Mouse (Mus musculus) midbrain, embryonic 13.5 days (tissue): ENCODE results near the gene Tet2. TPM values are rescaled to one million over a fixed set of nuclear protein-coding genes. Genes with fewer than 3 reads are reported as not detected.
"Not testable (repeated sequence)": the region's sequence is repeated elsewhere in the genome, so short reads cannot be mapped to it uniquely, and the experiment has no call there.

Source experiments
- ATAC-seq: fragments of 200-750 bp; cut with Nextera tagmentation; 2 replicates; pipeline ENCODE4 v1.8.0; 2017; ENCODE audit warnings: mild to moderate bottlenecking, moderate TSS enrichment, moderate library complexity
- H3K27ac ChIP-seq: fragments of 300-500 bp; sonication (generic); 2 replicates; pipeline ENCODE4 v1.5.1; 2015; ENCODE audit warnings: inconsistent platforms, mild to moderate bottlenecking, moderate library complexity
- H3K27me3 ChIP-seq: fragments of 300-500 bp; sonication (generic); 2 replicates; pipeline ENCODE4 v1.6.1; 2015; ENCODE audit warnings: mild to moderate bottlenecking, inconsistent platforms
- H3K36me3 ChIP-seq: fragments of 300-500 bp; sonication (generic); 2 replicates; pipeline ENCODE4 v1.6.1; 2015; ENCODE audit warnings: mild to moderate bottlenecking, inconsistent platforms
- H3K4me1 ChIP-seq: fragments of 300-500 bp; sonication (generic); replicated peaks from 2 replicates; pipeline ENCODE4 v1.6.1; 2015; ENCODE audit warnings: inconsistent platforms
- H3K4me2 ChIP-seq: fragments of 300-500 bp; sonication (generic); replicated peaks from 2 replicates; pipeline ENCODE4 v1.6.1; 2015; ENCODE audit warnings: moderate library complexity, mild to moderate bottlenecking, inconsistent platforms
- H3K4me3 ChIP-seq: fragments of 300-500 bp; sonication (generic); replicated peaks from 2 replicates; pipeline ENCODE4 v1.5.1; 2015; ENCODE audit warnings: mild to moderate bottlenecking, inconsistent platforms
- H3K9ac ChIP-seq: fragments of 300-500 bp; sonication (generic); replicated peaks from 2 replicates; pipeline ENCODE4 v1.6.1; 2015; ENCODE audit warnings: mild to moderate bottlenecking, inconsistent platforms
- H3K9me3 ChIP-seq: fragments of 300-500 bp; sonication (generic); 2 replicates; pipeline ENCODE4 v1.6.1; 2016; ENCODE audit warnings: mild to moderate bottlenecking, inconsistent platforms
- WGBS: fragments of 180-500 bp; shearing (Covaris S2); methylation state at CpG from one replicate; pipeline ENCODE4 v1.1.7; 2015; 5-methylcytosine and 5-hydroxymethylcytosine counted together
- polyA plus RNA-seq: library from polyadenylated mRNA; unstranded; fragments of >200 nt; fragmentation: Nextera tagmentation; extraction: Ambion mirVana; gene quantifications from 2 replicates; pipeline ENCODE4 v1.2.1, GENCODE M21; 2015

Tet2 gene
- 29.7 and 31.4 TPM in 2 replicates for polyA plus RNA-seq

GRCm38 (mm10) chr3:133544551-133545303, at the start of gene Tet2:
Tet2 (minus strand) TSS chr3:133545139.
- H3K27me3 ChIP-seq: no peaks in the 10 kb centered on the region
- H3K4me3 ChIP-seq: peak within 1 kb of the TSS; percentile 86
- H3K36me3 ChIP-seq: no peaks in the 10 kb centered on the region
- ATAC-seq: peak; percentile 87
- H3K4me2 ChIP-seq: peak within 1 kb of the TSS; percentile 76
- under 1% methylated on average over 64 of the region's 73 CpGs for WGBS
- H3K9me3 ChIP-seq: no peaks in the 10 kb centered on the region
- H3K4me1 ChIP-seq: peaks cover 24% of the 10 kb centered on the region
- H3K9ac ChIP-seq: peak within 1 kb of the TSS; percentile 88
- peak within 1 kb of the TSS; percentile 96 for H3K27ac ChIP-seq

GRCm38 (mm10) chr3:133592995-133593394, 48.1 kb upstream of the Tet2 start:
- not testable (repeated sequence) for H3K9me3 ChIP-seq, H3K4me1 ChIP-seq, H3K27ac ChIP-seq, H3K27me3 ChIP-seq, H3K36me3 ChIP-seq, H3K9ac ChIP-seq, ATAC-seq, H3K4me2 ChIP-seq, H3K4me3 ChIP-seq
- WGBS: 93% methylated on average over 2 of the region's 2 CpGs

GRCm38 (mm10) chr3:133590506-133591152, 45.7 kb upstream of the Tet2 start:
- H3K9me3 ChIP-seq: no peaks in the 10 kb centered on the region
- no peak overlapping the region for H3K4me3 ChIP-seq
- H3K4me2 ChIP-seq: no peak overlapping the region
- ATAC-seq: no peak
- no peaks in the 10 kb centered on the region for H3K4me1 ChIP-seq
- no peaks in the 10 kb centered on the region for H3K36me3 ChIP-seq
- no peaks in the 10 kb centered on the region for H3K27me3 ChIP-seq
- no peak overlapping the region for H3K9ac ChIP-seq
- WGBS: 87% methylated on average over 7 of the region's 7 CpGs
- H3K27ac ChIP-seq: no peak overlapping the region

GRCm38 (mm10) chr3:133585010-133585409, 40.1 kb upstream of the Tet2 start:
- Histone ChIP-seq H3K27me3 (no peaks in the 10 kb centered on the region), H3K4me1 (no peaks in the 10 kb centered on the region), H3K36me3 (no peaks in the 10 kb centered on the region), H3K27ac (no peak overlapping the region), H3K4me3 (no peak overlapping the region), H3K9me3 (no peaks in the 10 kb centered on the region), H3K4me2 (no peak overlapping the region), H3K9ac (no peak overlapping the region)
- ATAC-seq: no peak
- WGBS: 92% methylated on average over 2 of the region's 2 CpGs

GRCm38 (mm10) chr3:133583411-133584025, 38.6 kb upstream of the Tet2 start:
- Histone ChIP-seq H3K4me1 (no peaks in the 10 kb centered on the region), H3K27ac (no peak overlapping the region), H3K36me3 (no peaks in the 10 kb centered on the region), H3K4me3 (no peak overlapping the region), H3K9ac (no peak overlapping the region), H3K27me3 (no peaks in the 10 kb centered on the region), H3K4me2 (no peak overlapping the region), H3K9me3 (no peaks in the 10 kb centered on the region)
- no peak for ATAC-seq
- 94% methylated on average over 9 of the region's 9 CpGs for WGBS

- no peaks in the 10 kb centered on the region for H3K9me3 ChIP-seq
- no peak overlapping the region for H3K27ac ChIP-seq
- 85% methylated on average over 4 of the region's 4 CpGs for WGBS
- H3K9ac ChIP-seq: no peak overlapping the region
- no peaks in the 10 kb centered on the region for H3K4me1 ChIP-seq
- H3K27me3 ChIP-seq: no peaks in the 10 kb centered on the region
- no peak for ATAC-seq
- H3K4me3 ChIP-seq: no peak overlapping the region
- no peak overlapping the region for H3K4me2 ChIP-seq
- no peaks in the 10 kb centered on the region for H3K36me3 ChIP-seq
These were observed 38.0 kb upstream of the Tet2 start for GRCm38 (mm10) chr3:133582969-133583368.

GRCm38 (mm10) chr3:133582096-133582495, 37.2 kb upstream of the Tet2 start:
- no peak for ATAC-seq
- WGBS: 87% methylated on average over 5 of the region's 5 CpGs
- Histone ChIP-seq H3K4me3 (no peak overlapping the region), H3K27me3 (no peaks in the 10 kb centered on the region), H3K4me2 (no peak overlapping the region), H3K9ac (no peak overlapping the region), H3K9me3 (no peaks in the 10 kb centered on the region), H3K36me3 (no peaks in the 10 kb centered on the region), H3K27ac (no peak overlapping the region), H3K4me1 (no peaks in the 10 kb centered on the region)

GRCm38 (mm10) chr3:133581541-133581940, 36.6 kb upstream of the Tet2 start:
- WGBS: 76% methylated on average over 4 of the region's 4 CpGs
- no peaks in the 10 kb centered on the region for H3K9me3 ChIP-seq
- H3K4me1 ChIP-seq: no peaks in the 10 kb centered on the region
- ATAC-seq: no peak
- H3K36me3 ChIP-seq: no peaks in the 10 kb centered on the region
- H3K4me2 ChIP-seq: no peak overlapping the region
- no peaks in the 10 kb centered on the region for H3K27me3 ChIP-seq
- no peak overlapping the region for H3K9ac ChIP-seq
- no peak overlapping the region for H3K4me3 ChIP-seq
- H3K27ac ChIP-seq: no peak overlapping the region

GRCm38 (mm10) chr3:133579671-133580070, 34.7 kb upstream of the Tet2 start:
- 92% methylated on average over 9 of the region's 9 CpGs for WGBS
- H3K27me3 ChIP-seq: no peaks in the 10 kb centered on the region
- no peak overlapping the region for H3K27ac ChIP-seq
- ATAC-seq: no peak
- H3K4me3 ChIP-seq: no peak overlapping the region
- no peak overlapping the region for H3K9ac ChIP-seq
- H3K4me1 ChIP-seq: no peaks in the 10 kb centered on the region
- no peaks in the 10 kb centered on the region for H3K9me3 ChIP-seq
- no peak overlapping the region for H3K4me2 ChIP-seq
- H3K36me3 ChIP-seq: no peaks in the 10 kb centered on the region

- no peak for ATAC-seq
These were observed 34.2 kb upstream of the Tet2 start for GRCm38 (mm10) chr3:133579140-133579539.

GRCm38 (mm10) chr3:133574969-133575368, 30.0 kb upstream of the Tet2 start:
- H3K4me3 ChIP-seq: no peak overlapping the region
- WGBS: 80% methylated on average over 6 of the region's 6 CpGs
- no peaks in the 10 kb centered on the region; the same call in 1 of the 2 replicates for H3K9me3 ChIP-seq
- H3K27ac ChIP-seq: no peak overlapping the region
- no peaks in the 10 kb centered on the region for H3K4me1 ChIP-seq
- H3K9ac ChIP-seq: no peak overlapping the region
- no peak for ATAC-seq
- H3K27me3 ChIP-seq: no peaks in the 10 kb centered on the region
- H3K4me2 ChIP-seq: no peak overlapping the region
- no peaks in the 10 kb centered on the region for H3K36me3 ChIP-seq

More at GRCm38 (mm10) chr3:133579140-133579539, 34.2 kb upstream of the Tet2 start:
- H3K27me3 ChIP-seq: no peaks in the 10 kb centered on the region
- H3K4me2 ChIP-seq: no peak overlapping the region
- H3K4me1 ChIP-seq: no peaks in the 10 kb centered on the region
- H3K27ac ChIP-seq: no peak overlapping the region
- no peak overlapping the region for H3K9ac ChIP-seq
- no peak overlapping the region for H3K4me3 ChIP-seq
- no peaks in the 10 kb centered on the region for H3K36me3 ChIP-seq
- WGBS: 64% methylated on average over 9 of the region's 9 CpGs
- H3K9me3 ChIP-seq: no peaks in the 10 kb centered on the region

- H3K9me3 ChIP-seq: no peaks in the 10 kb centered on the region; the same call in 1 of the 2 replicates
- H3K27me3 ChIP-seq: no peaks in the 10 kb centered on the region
- 74% methylated on average over 5 of the region's 5 CpGs for WGBS
- H3K4me2 ChIP-seq: no peak overlapping the region
- no peak overlapping the region for H3K4me3 ChIP-seq
- H3K9ac ChIP-seq: no peak overlapping the region
- H3K36me3 ChIP-seq: no peaks in the 10 kb centered on the region
- H3K27ac ChIP-seq: no peak overlapping the region
- no peaks in the 10 kb centered on the region for H3K4me1 ChIP-seq
- no peak for ATAC-seq
These were observed 27.0 kb upstream of the Tet2 start for GRCm38 (mm10) chr3:133571961-133572360.
